Mouse (Mus musculus): ENCODE measurements around the gene Gm44973. TPM values are rescaled to one million over a fixed set of nuclear protein-coding genes. Genes with fewer than 3 reads are reported as not detected.

Gene Gm44973
- polyA plus RNA-seq (2016; fragmentation: Nextera tagmentation; extraction: Ambion mirVana), result not detected in 2 replicates

DNA sequence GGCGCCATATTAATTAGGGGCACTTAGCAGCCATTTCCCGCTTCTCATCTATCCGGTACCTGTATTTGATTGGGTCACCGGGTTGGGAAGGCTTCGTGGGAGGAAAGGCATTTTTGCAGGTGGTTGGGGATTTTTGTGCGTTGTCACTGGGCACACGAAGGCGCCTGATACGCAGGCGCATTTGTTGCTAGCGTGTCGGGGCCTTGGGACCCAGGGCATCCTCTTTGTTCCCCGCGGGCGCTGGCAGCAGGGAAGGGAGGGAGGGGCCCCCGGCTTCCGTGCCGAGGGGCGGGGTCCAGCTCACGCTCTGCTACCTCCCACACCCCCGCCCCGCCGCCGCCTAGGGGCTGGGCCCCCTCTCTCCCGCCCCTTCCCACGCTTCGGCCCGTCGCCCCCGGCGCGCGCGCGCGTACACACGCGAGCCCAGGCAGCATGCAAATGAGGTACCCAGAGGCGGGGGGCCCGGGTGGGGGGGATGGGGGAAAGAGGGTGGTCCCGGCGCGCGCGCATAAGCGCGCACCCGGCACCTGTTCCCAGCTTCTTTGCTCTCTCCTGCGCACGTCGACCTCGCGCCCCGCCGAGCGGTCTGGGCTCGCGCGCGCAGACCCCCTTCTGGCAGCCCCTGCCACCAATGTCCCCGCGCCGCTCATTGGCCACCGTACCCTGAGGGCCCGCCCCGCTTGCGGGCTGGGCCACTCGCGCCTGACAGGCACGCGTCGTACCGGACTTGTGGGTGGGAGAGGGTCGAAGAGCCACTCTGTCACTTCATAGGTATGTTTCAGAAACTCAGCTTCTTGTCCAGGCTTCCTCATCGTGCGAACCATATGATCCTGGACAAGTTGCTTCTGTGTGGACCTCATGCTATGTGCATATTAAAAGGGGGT lies at the start of gene Gm44973:
Gene Gm44973 (plus strand): TSS at position 379 of the 884 bp plus-strand sequence.
- Histone ChIP-seq H3K9ac (peak within 1 kb of the TSS; percentile 91), H3K4me1 (replicated peaks) (peaks cover 8% of the 10 kb centered on the region), H3K4me3 (peak within 1 kb of the TSS; percentile 88), H3K36me3 (peaks cover 40% of the 10 kb centered on the region), H3K4me2 (peak within 1 kb of the TSS; percentile 65), H3K27ac (ENCODE audit: poor library complexity, severe bottlenecking) (peak within 1 kb of the TSS; percentile 99), H3K27me3 (replicated peaks) (no peaks in the 10 kb centered on the region), H3K9me3 (replicated peaks) (no peaks in the 10 kb centered on the region)
- peak; percentile 88 for ATAC-seq (ENCODE audit: insufficient number of reproducible peaks, low FRiP score)
- under 1% methylated on average over 64 of the region's 76 CpGs for WGBS

GRCm38 (mm10) chr7:4971068-4971467 lies 44.2 kb upstream of the Gm44973 start, which contains the start of gene Sbk3:
TSS of gene Sbk3 (minus strand) at chr7:4971168.
- Histone ChIP-seq H3K4me1 (replicated peaks) (peaks cover 12% of the 10 kb centered on the region), H3K36me3 (no peaks in the 10 kb centered on the region), H3K4me2 (no peak within 1 kb of the TSS), H3K9ac (no peak within 1 kb of the TSS; the same call in 1 of the 2 replicates), H3K27me3 (replicated peaks) (no peaks in the 10 kb centered on the region), H3K9me3 (replicated peaks) (no peaks in the 10 kb centered on the region), H3K4me3 (no peak within 1 kb of the TSS), H3K27ac (ENCODE audit: poor library complexity, severe bottlenecking) (0 out of 2 replicates have a peak within 1 kb of the TSS, but pooled peaks have one; percentile 14)
- no peak for ATAC-seq (ENCODE audit: insufficient number of reproducible peaks, low FRiP score)
- WGBS, result 29% methylated on average over 6 of the region's 6 CpGs

DNA sequence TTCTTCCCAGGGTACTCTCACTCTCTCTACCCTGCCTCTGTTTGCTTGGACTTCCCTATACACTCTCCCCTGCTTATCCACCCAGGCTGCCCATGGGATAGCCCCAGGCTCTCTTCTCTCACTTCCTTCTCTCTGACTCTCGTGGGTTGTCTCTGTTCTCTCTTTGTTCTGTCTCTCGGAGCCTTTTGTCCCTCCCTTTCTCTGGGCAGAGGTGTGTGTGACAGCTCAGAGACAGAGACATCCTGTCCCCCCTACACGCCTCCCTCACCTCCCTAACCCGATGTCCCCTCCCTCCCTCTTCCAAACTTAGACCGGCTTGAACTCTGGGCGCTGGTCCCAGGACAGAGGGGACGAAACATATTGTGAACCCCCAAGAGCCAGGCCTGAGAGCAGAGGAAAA lies 43.6 kb upstream of the Gm44973 start:
- no peak for ATAC-seq (ENCODE audit: insufficient number of reproducible peaks, low FRiP score)

GRCm38 (mm10) chr7:4972321-4973047 lies 42.8 kb upstream of the Gm44973 start:
- ATAC-seq (ENCODE audit: insufficient number of reproducible peaks, low FRiP score), result peak; percentile 74
- Histone ChIP-seq H3K9ac (no peak overlapping the region), H3K4me1 (replicated peaks) (peaks cover 12% of the 10 kb centered on the region), H3K4me3 (no peak overlapping the region), H3K27me3 (replicated peaks) (no peaks in the 10 kb centered on the region), H3K9me3 (replicated peaks) (no peaks in the 10 kb centered on the region), H3K27ac (ENCODE audit: poor library complexity, severe bottlenecking) (0 out of 2 replicates have a peak overlapping the region, but pooled peaks have one; percentile 41), H3K4me2 (no peak overlapping the region), H3K36me3 (no peaks in the 10 kb centered on the region)
- 42% methylated on average over 18 of the region's 18 CpGs for WGBS

More for the DNA sequence above, 43.6 kb upstream of the Gm44973 start:
- Histone ChIP-seq H3K4me2 (no peak overlapping the region), H3K4me1 (replicated peaks) (peaks cover 12% of the 10 kb centered on the region), H3K27me3 (replicated peaks) (no peaks in the 10 kb centered on the region), H3K9me3 (replicated peaks) (no peaks in the 10 kb centered on the region), H3K27ac (ENCODE audit: poor library complexity, severe bottlenecking) (0 out of 2 replicates have a peak overlapping the region, but pooled peaks have one; percentile 14), H3K4me3 (no peak overlapping the region), H3K9ac (no peak overlapping the region), H3K36me3 (no peaks in the 10 kb centered on the region)
- WGBS, result 11% methylated on average over 7 of the region's 7 CpGs

DNA sequence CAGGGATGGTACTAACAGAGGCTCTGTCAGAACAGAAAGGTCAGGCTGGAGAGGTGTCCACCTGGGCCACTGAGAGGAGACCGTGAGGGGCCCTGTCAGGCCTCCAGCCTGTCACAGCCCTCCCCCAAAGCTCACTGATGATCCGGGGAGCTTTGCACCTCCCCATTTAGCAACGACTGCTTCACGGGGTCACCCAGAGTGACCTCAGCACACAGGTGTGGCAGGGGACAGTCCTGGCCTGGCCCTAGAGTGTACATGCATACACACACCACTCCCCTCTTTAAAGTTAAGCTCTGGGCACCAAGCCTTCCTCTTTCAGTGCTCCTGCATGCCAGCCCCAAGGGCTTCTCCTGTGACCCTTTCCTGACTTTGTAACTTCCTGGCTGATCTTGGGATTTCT lies 39.8 kb upstream of the Gm44973 start:
- Histone ChIP-seq H3K27ac (ENCODE audit: poor library complexity, severe bottlenecking) (no peak overlapping the region), H3K4me1 (replicated peaks) (peaks cover 16% of the 10 kb centered on the region), H3K9me3 (replicated peaks) (no peaks in the 10 kb centered on the region), H3K4me3 (no peak overlapping the region), H3K36me3 (no peaks in the 10 kb centered on the region), H3K4me2 (no peak overlapping the region), H3K27me3 (replicated peaks) (no peaks in the 10 kb centered on the region), H3K9ac (no peak overlapping the region)
- ATAC-seq (ENCODE audit: insufficient number of reproducible peaks, low FRiP score), result no peak
- whole genome bisulfite sequencing, result 43% methylated on average over 4 of the region's 4 CpGs

DNA sequence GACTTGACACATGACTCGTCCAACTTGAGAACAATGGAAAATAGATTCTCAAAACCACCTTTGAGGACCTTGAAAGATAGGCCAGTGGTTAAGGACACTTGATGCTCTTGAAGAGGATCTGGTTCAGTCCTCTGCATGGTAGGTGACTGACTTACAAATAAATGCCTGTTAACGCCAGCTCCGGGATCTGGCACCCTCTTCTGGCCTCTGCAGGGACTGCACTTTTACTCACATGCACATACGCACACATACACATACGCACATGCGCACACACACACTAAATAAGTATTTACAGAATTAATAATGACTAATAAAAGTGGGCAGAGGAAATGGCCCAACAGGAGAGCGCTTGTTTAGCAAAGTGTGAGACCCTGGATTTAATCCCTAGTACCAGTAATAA lies 38.5 kb upstream of the Gm44973 start:
- peaks cover 16% of the 10 kb centered on the region for H3K4me1 ChIP-seq (replicated peaks)
- no peaks in the 10 kb centered on the region for H3K9me3 ChIP-seq (replicated peaks)
- H3K27ac ChIP-seq (ENCODE audit: poor library complexity, severe bottlenecking), result no peak overlapping the region
- H3K4me3 ChIP-seq, result no peak overlapping the region
- WGBS, result 81% methylated on average over 7 of the region's 7 CpGs
- H3K4me2 ChIP-seq, result no peak overlapping the region
- no peaks in the 10 kb centered on the region for H3K36me3 ChIP-seq
- no peaks in the 10 kb centered on the region for H3K27me3 ChIP-seq (replicated peaks)
- no peak for ATAC-seq (ENCODE audit: insufficient number of reproducible peaks, low FRiP score)
- H3K9ac ChIP-seq, result no peak overlapping the region

GRCm38 (mm10) chr7:4988250-4988649 lies 27.0 kb upstream of the Gm44973 start:
- Histone ChIP-seq H3K27me3 (replicated peaks) (peaks cover 21% of the 10 kb centered on the region), H3K4me3 (no peak overlapping the region), H3K27ac (ENCODE audit: poor library complexity, severe bottlenecking) (no peak overlapping the region), H3K36me3 (peaks cover 23% of the 10 kb centered on the region), H3K9me3 (replicated peaks) (peaks cover 4% of the 10 kb centered on the region; the same call in 1 of the 2 replicates), H3K4me1 (replicated peaks) (no peaks in the 10 kb centered on the region), H3K4me2 (no peak overlapping the region), H3K9ac (no peak overlapping the region)
- no peak for ATAC-seq (ENCODE audit: insufficient number of reproducible peaks, low FRiP score)
- WGBS, result 27% methylated on average over 2 of the region's 2 CpGs

DNA sequence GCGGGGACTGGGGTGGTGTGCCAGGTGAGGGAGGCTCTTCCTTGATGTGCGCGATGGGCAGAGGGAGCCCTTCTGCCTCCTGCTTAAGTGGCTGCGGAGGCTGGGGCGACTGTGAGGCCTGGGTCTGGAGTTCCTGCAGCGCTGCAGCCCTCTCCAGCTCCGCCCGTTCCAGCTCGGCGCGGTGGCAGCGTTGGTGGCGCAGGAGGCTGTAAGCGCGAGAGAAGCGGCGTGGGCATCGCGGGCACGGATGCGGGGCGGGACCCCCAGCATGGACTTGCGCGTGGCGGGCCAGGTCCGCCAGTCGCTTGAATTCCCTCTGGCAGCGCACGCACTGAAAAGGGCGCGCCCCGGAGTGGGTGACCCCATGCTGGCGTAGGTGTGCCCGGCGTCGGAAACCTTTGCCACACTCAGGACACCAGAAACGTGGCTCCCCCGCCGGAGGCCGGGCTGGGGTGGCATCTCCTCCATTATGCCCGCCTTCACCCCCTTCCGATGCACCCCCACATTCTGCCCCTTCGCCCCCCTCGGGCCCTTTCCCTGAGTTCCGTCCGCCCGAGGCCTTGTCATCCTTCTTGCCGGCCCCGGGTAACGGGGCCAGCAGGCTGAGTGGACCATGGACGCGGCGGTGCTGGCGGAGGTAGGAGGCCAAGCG lies 21.8 kb upstream of the Gm44973 start:
- Histone ChIP-seq H3K4me2 (peak overlapping the region; percentile 73), H3K4me1 (replicated peaks) (peaks cover 28% of the 10 kb centered on the region), H3K4me3 (peak overlapping the region; percentile 60), H3K36me3 (peaks cover 36% of the 10 kb centered on the region), H3K9me3 (replicated peaks) (peaks cover 4% of the 10 kb centered on the region; the same call in 1 of the 2 replicates), H3K27ac (ENCODE audit: poor library complexity, severe bottlenecking) (no peak overlapping the region), H3K27me3 (replicated peaks) (peaks cover 31% of the 10 kb centered on the region), H3K9ac (peak overlapping the region; percentile 11)
- ATAC-seq (ENCODE audit: insufficient number of reproducible peaks, low FRiP score), result no peak
- WGBS, result 25% methylated on average over 54 of the region's 55 CpGs

DNA sequence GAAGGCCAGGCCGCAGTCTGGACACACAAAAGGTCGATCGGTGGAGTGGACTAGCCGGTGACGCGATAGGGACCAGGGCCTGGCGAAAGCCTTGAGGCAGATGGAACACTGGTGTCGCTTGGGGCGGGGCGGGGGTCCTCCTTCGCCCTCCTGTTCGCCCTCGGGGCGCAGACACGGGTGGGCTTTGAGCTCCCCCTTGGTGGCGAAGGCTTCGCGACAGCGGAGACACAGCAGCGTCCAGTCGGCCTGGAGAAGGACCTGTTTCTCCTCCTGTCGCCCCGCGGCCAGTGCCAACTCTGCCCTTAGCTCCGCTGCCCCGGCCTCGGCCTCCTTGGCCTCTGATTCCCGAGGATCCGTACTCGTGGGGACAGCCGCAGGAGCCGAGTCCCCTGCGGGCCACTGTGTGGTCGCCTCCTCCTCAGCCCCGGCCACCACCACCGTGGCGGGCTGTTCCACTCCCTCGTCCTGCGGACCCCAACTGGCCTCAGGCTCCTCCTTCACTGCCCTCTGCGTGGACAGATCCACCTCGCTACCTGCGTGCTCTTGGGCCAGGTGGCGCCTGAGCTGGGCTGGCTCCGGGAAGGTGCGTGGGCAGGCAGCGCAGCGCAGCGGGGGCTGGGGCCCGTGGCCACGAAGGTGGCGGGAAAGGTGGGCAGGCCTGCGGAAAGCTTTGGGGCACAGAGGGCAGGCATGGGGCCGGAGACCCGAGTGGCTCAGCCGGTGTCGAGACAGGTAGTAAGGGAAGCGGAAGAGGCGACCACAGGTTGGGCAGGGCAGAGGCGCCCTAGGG lies 21.1 kb upstream of the Gm44973 start:
- Histone ChIP-seq H3K27me3 (replicated peaks) (peaks cover 31% of the 10 kb centered on the region), H3K4me3 (peak overlapping the region; percentile 60), H3K9me3 (replicated peaks) (peaks cover 4% of the 10 kb centered on the region; the same call in 1 of the 2 replicates), H3K4me2 (peak overlapping the region; percentile 73), H3K9ac (peak overlapping the region; percentile 11), H3K4me1 (replicated peaks) (peaks cover 28% of the 10 kb centered on the region), H3K36me3 (peaks cover 36% of the 10 kb centered on the region), H3K27ac (ENCODE audit: poor library complexity, severe bottlenecking) (no peak overlapping the region)
- WGBS, result 35% methylated on average over 58 of the region's 59 CpGs
- no peak for ATAC-seq (ENCODE audit: insufficient number of reproducible peaks, low FRiP score)
